Mouse (Mus musculus): ENCODE results near the gene Ndufa4l2.

Gene Ndufa4l2

DNA sequence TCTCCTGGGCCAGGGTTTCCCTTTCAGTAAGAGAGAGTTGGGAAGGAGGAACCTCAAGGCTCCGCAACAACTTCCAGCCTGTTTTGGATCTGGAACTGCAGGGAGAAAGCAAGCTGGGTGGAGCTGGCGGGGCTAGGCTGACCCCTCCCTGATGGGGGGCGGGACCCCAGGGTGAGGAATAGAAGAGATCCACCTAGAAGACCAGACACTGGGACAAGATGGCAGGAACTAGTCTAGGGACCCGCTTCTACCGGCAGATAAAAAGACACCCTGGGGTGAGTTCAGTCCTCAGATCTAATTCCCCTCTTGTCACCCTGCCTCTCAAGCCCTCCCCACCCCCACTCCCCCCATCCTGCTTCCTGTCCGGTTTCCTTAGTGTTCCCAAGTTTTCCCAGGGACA is at the start of gene Ndufa4l2:
Gene Ndufa4l2 (plus strand): TSS at position 204 of the 400 bp plus-strand sequence.
- in situ Hi-C loops (cut with MseI, MboI) = no loop called here

DNA sequence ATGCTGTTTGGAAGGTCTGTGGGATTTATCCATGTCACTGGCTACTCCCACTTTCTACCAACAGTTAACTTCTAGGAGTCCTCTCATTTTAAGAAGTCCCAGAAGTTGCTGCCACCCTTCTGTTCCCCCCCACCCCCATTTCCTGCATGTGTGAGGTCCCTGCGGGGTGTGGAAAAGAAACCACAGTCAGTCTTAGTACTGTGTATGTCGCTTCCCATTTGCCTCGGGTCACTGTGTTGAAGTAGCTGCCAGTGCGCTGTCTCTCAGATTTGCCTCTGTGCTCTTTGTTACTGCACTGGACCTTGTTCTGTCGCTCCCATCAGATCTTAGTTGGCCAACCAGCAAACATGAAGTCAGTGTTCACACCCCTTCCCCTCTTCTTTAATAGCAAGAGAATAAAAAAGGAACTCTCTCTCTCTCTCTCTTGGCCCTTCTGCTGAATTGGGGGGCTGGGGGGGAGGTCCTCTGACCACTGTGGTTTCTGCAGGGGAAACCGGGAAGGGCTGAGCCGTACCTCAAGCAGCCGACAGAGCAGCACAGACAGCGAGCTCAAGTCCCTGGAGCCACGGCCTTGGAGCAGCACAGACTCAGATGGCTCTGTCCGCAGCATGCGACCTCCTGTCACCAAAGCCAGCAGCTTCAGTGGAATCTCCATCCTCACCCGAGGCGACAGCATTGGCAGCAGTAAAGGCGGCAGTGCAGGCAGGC is 43.3 kb upstream of the Ndufa4l2 start:
- in situ Hi-C loops (cut with MseI, MboI) = no loop called here

DNA sequence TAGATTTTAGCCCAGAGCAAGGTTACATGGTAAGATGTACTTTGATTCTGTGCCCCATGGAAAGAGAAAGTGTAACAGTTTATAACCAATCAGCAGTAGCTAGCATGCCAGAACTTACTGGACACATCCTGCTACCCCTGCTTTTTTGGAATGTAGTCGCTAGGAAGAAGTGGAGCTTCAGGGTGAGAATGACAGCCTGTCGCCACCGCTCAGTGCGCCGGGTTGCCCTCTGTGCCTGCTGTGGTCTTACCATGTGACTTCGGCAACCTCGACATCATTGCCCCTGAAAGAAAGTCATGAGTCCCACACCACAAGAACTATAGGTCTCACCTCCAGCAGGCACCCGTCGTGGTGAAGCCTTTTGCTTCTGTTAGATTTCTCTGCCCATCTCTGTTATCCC is 42.0 kb upstream of the Ndufa4l2 start:
- in situ Hi-C loops (cut with MseI, MboI) = no loop called here

DNA sequence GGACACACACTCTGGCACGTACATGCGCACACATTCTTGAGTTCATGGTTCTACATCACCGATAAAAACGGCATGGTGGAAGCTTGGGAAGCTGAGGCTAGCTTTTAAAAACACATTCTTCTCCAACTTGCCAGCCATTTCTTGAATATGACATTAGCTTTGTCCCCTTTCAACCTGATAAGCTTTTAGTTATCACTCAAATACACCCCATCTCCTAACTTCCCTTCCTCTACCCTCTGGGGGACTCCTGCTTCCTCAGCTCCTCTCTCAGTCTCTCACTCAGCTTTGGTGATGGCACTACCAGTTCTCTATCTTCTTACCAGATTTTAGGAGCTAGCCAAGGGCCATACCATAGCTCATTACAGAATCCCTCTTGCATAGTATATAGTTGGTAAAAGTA is 39.6 kb upstream of the Ndufa4l2 start:
- in situ Hi-C loops (cut with MseI, MboI) = no loop called here

DNA sequence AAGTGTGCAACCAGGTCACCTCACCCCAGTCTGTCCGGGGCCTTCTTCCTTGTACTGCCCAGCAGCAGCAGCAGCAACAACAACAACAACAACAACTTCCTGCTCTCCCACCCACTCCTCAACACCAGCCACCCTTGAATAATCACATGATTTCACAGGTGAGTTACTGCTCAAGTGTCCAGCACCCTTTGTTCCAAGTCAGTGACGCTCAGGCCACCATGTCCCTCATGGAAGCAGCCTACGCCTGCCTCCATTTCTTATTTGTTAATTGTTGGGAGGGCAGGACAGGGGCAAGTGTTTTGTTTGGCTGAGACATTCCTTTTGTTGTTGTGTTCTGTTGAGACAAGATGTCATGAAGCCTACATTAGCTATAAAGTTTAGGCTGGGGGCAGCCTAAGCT is 38.2 kb upstream of the Ndufa4l2 start:
- in situ Hi-C loops (cut with MseI, MboI) = no loop called here

DNA sequence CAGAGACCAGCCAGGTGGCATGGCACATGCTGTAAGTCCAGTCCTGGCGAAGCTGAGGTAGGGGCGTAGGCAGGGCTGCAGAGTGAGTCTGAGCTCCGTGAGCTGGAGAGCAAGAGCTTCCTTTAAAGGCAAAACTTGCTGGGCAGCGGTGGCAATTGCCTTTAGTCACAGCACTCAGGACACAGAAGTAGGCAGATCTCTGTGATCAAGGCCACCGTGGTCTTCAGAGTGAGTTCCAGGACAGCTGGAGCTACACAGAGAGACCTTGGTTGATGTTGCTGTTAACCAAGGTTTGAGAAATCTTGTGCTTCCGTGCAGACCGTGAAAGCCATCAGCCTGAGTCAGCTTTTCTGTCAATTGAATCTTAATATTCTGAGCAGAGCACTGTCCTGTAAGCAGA is 37.5 kb upstream of the Ndufa4l2 start:
- in situ Hi-C loops (cut with MseI, MboI) = no loop called here

DNA sequence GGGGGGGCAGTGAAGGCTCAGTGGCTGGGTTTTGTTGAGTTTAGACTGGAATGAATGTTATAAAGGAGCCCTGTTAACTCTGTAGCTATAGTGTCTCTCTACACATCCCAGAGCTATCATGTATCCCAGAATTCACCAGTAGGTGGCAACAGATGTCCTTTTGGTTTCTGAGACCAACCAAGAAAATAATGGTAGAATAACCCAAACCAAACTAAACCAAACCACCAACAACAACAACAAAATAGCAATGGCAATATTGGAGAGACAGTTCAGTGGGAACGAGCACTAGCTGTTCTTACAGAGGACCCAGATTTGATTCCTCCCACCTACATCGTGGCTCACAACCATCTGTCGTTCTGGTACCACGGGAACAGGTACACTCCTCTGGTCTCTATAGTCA is 35.6 kb upstream of the Ndufa4l2 start:
- in situ Hi-C loops (cut with MseI, MboI) = no loop called here

DNA sequence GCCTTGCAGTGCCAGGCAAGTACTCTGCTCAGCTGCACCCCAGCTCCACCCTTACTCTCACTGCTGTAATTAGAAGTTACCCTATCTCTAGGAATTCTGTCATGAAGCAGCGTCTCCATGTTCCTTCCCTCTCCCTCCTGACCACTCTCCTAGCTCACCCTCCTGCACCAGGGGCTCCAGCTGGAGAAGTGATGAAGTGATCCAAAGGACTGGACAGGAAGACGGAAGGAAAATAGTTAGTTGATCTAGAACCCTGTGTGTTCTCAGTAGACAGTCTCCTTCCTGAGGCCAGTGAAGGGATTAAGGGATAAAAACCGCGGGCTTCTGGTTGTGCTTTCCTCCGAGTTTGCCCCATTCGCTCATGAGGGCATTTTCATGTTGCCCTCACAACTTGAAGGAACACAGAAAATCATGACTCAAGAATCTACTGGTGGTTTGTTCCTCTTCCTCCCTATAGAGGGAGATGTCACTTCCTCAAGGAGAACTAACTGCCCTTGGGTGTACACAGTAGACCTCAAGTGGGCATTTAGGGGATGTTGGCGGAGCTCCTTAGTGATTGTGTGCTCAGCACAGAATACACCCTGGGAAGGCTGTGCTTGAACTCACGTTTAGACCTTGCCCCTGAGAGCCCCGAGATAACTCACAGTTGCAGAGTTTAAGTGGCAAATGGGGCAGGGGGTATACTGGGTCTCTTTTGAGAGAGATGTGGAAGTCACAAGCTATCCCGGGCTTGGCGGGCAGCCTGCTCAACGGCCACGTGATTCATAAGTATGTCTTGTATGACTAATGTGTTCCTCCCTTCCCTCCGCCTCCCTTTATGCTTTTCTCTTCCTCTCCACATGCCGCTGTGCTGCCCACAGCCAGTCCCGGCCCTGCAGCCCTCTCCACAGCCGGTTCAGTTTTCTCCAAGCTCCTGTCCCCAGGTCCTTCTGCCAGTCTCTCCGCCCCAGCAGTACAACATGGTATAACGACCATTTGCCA is 33.6 kb upstream of the Ndufa4l2 start:
- in situ Hi-C loops (cut with MseI, MboI) = no loop called here

DNA sequence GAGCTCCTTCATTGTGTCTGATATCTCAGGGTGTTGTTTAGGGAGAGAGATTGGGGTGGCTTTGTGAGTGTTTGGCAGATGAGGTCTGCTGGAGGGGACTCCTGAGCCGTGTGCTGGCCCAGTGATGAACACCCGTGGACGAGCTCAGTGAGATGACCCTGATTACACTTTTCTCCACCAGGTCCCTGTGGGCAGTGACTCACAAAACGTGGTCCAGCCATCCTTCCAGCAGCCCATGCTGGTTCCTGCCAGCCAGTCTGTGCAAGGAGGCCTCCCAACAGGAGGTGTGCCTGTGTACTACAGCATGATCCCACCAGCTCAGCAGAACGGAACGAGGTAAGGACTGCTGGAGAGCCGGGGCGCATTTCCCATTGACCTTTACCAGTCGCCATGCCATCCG is 29.5 kb upstream of the Ndufa4l2 start:
- in situ Hi-C loops (cut with MseI, MboI) = no loop called here

DNA sequence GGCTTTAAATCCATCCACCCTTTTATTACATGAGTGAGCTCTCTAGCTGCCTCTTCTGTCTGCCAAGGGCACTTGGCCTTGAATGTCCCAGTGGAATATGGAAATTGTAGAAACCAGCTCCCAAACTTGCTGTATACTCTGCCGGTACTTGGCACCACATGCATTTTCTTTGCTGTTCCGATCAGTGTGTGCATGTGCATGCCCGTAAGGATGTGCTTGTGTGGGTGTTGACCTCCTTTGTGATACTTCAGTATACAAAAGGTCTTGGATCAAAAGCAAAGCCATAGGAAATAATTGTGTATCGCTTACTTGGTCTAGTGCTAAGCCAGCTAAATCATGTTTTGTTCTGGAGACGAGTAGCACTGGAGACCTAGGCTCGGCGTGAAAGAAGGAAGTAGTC is 25.9 kb upstream of the Ndufa4l2 start:
- in situ Hi-C loops (cut with MseI, MboI) = no loop called here

DNA sequence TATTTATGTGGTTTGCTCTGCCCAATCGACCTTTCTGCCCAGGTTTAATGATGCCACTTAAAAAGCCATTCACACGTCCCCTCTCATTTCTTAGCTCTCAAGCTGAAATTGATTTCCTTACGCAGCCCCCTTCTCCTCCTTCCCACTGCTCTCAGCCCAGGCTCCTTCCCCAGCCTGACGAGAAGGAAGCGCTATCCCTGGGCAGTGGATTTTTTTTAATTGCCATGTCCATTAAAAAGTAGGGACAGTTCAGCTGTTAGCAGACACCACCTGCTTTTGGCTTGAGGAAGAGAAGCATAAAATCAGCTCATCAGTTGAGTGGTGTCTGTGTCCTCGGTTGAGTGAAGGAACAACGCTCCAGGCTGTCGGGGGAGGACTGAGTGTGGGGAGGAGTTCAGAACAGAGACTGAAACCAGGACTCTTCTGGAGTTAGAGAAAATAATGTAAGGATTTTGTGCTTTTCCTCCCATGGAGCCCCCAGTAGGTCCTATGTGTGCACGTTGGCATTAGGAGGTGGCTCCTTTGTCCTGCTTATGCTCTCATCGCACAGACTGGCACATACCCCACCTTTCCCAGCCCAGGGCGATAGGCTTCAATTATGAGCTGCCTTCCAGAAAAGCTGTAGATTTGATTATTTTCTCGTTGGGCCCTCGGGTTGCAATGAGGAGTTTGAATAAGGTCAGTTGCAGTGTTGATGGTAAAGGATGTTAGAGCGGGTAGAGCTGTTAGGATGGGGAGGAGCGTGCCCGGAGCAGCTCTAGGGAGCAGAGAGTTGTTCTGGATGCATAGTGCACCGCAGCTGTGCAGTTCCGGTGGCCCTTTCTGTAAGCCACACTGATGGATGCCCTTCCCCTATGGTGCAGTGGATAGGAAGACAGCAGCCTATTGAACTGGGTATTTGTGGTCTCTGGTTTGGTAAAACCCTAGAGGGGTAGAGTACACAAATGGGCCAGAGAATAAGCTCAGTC is 24.3 kb upstream of the Ndufa4l2 start:
- in situ Hi-C loops (cut with MseI, MboI) = no loop called here

DNA sequence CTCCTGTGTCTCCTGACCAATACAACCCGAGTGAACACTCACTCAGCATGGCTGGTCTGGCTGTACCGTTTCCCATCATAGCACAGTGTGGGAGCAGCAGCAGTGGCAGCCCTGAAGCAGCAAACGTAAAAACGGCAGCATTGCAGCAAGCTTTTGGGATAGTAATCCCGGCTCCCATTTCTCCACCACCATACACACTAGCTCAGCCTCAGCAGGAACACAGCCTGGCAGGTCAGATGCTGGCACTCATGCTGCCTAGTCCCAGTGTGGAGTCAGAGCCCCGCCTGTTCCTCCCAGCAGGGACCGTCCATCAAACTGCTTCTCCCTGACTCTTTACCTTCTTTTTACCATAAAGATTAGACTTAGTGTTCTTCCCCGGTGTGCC is 23.6 kb upstream of the Ndufa4l2 start:
- in situ Hi-C loops (cut with MseI, MboI) = no loop called here

DNA sequence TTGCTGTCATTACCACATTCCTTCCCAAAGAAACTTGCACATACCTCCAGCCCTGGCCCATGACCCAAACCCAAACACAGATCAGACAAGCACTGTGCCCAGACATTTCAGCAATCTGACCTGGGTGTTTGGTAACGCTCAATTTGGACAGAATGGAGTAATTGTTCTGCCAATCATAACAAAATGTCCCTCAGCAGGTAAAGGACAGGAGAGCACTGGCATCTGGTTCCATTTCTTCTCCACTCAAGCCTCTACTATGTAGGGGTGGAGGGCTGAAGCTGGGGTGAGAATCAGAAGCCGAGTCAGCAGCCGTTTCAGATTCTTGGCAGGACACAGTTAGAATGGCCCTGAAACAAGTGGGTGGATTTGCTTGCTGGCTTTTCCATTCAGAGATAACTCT is 22.6 kb upstream of the Ndufa4l2 start:
- in situ Hi-C loops (cut with MseI, MboI) = no loop called here

DNA sequence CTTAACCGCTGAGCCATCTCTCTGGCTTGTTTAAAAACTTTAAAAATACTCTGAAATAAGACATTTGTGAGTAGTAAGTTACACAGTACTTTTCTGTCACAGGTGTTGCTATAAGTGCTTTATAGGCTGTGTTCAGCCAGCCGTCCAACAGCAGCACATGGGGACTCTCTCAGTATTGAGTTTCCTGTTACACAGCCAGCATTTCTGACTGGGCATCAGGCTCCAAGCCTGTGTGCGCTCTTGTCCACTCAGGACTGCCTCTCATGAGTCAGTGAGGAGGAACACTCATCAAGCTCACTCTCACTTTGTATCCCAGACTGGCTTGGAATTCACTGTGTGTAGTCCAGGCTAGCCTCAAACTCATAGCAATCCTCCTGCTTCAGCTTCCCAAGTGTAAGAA is 18.6 kb upstream of the Ndufa4l2 start:
- in situ Hi-C loops (cut with MseI, MboI) = no loop called here

DNA sequence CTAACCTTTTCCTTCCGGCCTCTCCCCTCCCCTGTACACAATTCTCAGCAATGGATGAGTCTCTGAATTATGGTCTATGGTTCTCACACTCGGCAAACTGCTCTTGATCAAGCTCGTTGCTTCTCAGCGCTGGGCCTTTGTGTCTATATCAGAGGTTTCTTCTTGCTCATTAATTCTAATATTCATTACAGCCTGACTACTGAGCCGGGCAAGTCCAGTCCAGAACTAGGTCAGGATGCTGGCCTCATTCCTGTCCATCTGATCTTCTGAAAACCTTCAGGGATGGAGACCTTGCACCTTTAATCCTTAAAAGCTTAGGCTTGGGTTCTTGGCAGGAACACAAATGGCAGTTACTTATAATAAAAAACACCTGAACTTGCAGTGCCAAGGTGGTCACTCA is 15.3 kb upstream of the Ndufa4l2 start:
- in situ Hi-C loops (cut with MseI, MboI) = no loop called here

DNA sequence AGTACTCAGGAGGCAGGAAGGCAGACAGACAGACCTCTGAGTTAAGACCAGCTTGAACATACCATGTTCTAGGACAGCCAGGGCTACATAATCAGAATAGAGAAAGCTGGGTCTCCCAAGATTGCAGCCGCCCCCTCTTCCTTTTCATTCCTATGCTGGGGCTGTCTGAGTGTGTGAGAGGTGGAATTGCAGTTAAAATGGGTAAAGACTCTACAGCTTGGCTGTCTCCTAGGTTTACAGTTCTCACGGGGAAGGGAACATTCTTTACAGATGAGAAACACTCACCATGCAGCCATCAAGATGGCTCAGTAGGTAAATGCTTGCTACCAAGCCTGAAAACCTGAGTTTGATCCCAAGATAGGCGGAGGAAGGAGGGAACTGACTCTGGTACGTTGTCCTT is 14.7 kb upstream of the Ndufa4l2 start:
- in situ Hi-C loops (cut with MseI, MboI) = no loop called here

DNA sequence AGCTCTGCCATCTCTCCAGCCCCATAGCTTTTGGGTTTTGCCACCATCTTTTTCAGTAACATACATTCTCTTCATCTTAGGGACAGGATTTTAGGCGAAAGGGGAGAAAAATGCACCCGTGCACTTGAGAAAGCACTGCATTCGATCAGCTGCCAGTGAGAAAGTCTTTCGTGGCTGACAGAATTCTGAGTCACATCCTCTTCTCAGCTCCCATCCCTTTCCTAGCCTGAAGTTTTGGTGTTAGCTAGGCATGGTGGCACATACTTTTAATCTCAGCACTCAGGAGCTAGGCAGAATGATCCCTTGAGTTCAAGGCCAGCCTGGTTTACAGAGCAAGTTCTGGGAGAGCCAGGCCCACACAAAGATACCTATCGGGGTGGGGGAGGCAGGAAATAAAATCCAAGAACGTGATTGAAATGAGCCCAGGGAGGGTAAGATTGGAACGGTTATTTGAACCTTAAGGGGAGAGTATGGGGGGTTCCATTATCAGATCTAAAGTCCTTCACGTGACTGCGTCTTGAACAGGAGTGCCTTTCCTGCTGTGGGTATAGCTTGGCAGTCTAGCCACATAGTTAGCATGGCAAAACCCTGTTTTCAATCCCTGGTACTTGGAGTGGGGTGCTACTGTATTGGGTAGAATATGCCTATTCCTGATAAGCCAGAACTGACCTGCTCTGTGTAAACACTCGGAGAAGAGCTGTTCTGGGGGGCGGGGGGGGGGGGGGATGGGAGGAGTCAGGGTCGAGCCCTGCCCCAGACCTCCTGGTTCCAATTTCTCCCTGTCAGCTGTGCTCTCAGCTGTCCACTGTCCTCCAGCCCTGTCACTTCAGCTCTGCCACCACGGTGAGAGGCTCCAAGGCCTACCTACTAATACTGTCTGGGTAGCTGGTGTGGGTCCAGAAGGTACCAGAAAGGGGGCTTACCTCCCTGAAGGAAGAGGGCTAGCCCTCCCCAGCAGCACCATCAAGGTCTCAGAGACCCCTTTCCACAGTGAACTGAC is 13.6 kb upstream of the Ndufa4l2 start, which contains the start of gene Stac3:
Gene Stac3 (plus strand): TSS at position 793 of the 1,000 bp plus-strand sequence.
- in situ Hi-C loops (cut with MseI, MboI) = no loop called here

DNA sequence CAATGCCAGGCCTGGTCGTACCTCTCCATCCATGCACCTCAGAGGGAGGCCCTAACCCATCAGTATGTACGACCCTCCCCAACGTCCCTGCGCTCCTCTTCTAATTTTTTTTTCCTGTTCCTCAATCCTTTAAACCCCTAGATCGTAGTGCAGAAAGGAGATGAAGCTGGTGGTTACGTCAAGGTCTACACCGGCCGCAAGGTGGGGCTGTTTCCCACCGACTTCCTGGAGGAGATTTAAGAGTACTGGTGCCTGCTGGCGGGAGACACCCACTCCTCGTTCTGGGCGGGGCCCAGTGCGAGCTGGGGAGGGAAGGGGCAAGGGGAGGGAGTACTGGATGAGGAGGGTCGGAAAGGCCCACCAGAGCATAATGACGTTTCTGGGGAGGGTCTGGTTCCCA is 6.5 kb upstream of the Ndufa4l2 start:
- in situ Hi-C loops (cut with MseI, MboI) = loop anchor here (5.0 kb wide), 1 partner anchor 34 kb away; no protein-coding TSS in a partner anchor

DNA sequence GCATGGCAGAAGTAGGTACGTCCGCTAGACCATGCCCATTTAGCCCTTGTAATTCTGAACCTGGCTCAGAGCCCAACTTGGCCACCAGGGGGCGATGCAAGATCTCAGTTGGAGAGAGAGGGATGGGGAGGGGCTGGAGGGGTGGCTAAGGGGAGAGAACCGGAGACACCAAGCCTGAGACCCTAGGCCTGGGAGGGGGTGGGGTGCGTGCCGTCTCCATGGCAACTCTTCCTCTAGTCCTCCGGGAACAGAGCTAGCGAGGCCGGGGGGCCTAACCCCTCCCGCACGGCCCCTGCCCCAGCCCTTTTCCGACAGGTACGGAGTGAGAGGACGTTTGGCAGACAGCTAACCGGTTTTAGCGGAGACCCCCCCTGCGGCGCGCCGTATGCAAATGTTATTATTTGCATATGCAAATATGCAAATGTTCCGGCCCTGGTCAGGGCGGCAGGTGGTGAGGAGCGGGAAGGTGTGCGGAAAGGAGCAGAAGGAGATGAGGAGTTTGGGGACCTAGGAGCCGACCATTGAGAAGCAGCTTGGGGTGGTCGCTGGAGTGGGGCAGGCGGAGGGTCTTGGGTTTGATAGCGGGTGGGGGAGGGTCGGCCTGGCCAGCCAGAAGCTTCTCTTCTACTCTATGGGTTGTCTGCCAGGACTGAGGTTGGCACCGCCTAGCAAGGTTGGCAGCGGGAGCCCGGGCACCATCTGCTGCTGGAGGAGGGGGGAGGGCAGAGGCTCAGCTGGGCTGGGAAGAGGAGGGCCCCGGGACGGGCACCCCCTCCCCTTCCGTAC is 5.5 kb upstream of the Ndufa4l2 start:
- in situ Hi-C loops (cut with MseI, MboI) = loop anchor here (5.0 kb wide), 1 partner anchor 33 kb away; no protein-coding TSS in a partner anchor

Data from mouse trophoblast stem cell (cell line).